Mouse (Mus musculus) T-cell, adult 2 months (primary cell): ENCODE measurements at regions not wholly inside any gene's neighbourhood (a gene's known extent, or its start where the extent isn't known, plus 50 kb on each side); places are given as distances from the start of the nearest gene placed in this dataset.
A peak's percentile ranks its signal among the peaks of the same experiment; 100 is the strongest.

Experiments
- DNase-seq: peaks from one replicate; pipeline ENCODE4 v3.0.0; 2022; ENCODE audit warnings: low spot score

GRCm38 (mm10) chr13:107303878-107304277 lies 282.0 kb upstream of the Kif2a start:
- DNase-seq, result no peak

- no peak for DNase-seq
Observed at GRCm38 (mm10) chr13:107303322-107303721, 281.4 kb upstream of the Kif2a start.

GRCm38 (mm10) chr13:107300792-107301191 lies 278.9 kb upstream of the Kif2a start:
- no peak for DNase-seq

GRCm38 (mm10) chr13:107264581-107264980 lies 242.7 kb upstream of the Kif2a start:
- DNase-seq, result no peak

GRCm38 (mm10) chr13:107261479-107262050 lies 239.6 kb upstream of the Kif2a start:
- no peak for DNase-seq

- no peak for DNase-seq
Observed at GRCm38 (mm10) chr13:107260274-107260673, 238.3 kb upstream of the Kif2a start.

GRCm38 (mm10) chr13:107247792-107248505 lies 226.0 kb upstream of the Kif2a start:
- DNase-seq, result no peak

GRCm38 (mm10) chr13:107246956-107247751 lies 225.2 kb upstream of the Kif2a start:
- DNase-seq, result no peak

GRCm38 (mm10) chr13:107244173-107244572 lies 222.2 kb upstream of the Kif2a start:
- no peak for DNase-seq

GRCm38 (mm10) chr13:107239035-107239387 lies 217.1 kb upstream of the Kif2a start:
- DNase-seq, result no peak

GRCm38 (mm10) chr13:107238364-107239034 lies 216.6 kb upstream of the Kif2a start:
- DNase-seq, result no peak

- DNase-seq, result no peak
Observed at GRCm38 (mm10) chr13:107219456-107219855, 197.5 kb upstream of the Kif2a start.

- DNase-seq, result no peak
Observed at GRCm38 (mm10) chr13:107218351-107218750, 196.4 kb upstream of the Kif2a start.

GRCm38 (mm10) chr13:107217825-107218224 lies 195.9 kb upstream of the Kif2a start:
- no peak for DNase-seq

- no peak for DNase-seq
Observed at GRCm38 (mm10) chr13:107213281-107213680, 191.4 kb upstream of the Kif2a start.

GRCm38 (mm10) chr13:107210676-107211075 lies 188.8 kb upstream of the Kif2a start:
- DNase-seq, result no peak

- DNase-seq, result no peak
Observed at GRCm38 (mm10) chr13:107207354-107208181, 185.6 kb upstream of the Kif2a start.

- no peak for DNase-seq
Observed at GRCm38 (mm10) chr13:107199875-107200274, 177.9 kb upstream of the Kif2a start.

- no peak for DNase-seq
Observed at GRCm38 (mm10) chr13:107193426-107193825, 171.5 kb upstream of the Kif2a start.

GRCm38 (mm10) chr13:107187258-107187878 lies 165.4 kb upstream of the Kif2a start:
- DNase-seq, result no peak

- DNase-seq, result peak; percentile 7
Observed at GRCm38 (mm10) chr13:107182544-107182943, 160.6 kb upstream of the Kif2a start.
